In genomic region chr6:40071007-40071406, GRCm38 (mm10) we compare ENCODE assay signal across 10 mouse cellular contexts.
DNase-seq lines count a peak whose midpoint lies in the region; ATAC-seq and TF ChIP-seq lines count a peak whose summit lies in the region.
"Had no signal": no experiment of that assay in that cellular context is flagged by ENCODE, and none has a peak within 500 bp of the region (broad histone marks: within the 10 kb centered on the region; RNA-seq: fewer than 3 reads in every experiment).

No protein-coding gene starts in this region.

- H3K27ac ChIP-seq in kidney, postnatal 0 days, result no peak overlapping the region
- 0 out of 2 replicates have a peak overlapping the region, but pooled peaks have one; percentile 48 for H3K27ac ChIP-seq in embryonic facial prominence, embryonic 12.5 days
- H3K27ac ChIP-seq: macrophage had no signal

- TF ChIP-seq CTCF in kidney, postnatal 0 days (IDR thresholded peaks at IDR 0.05; ENCODE audit: low read depth), result no peak

- no peak overlapping the region for H3K4me2 ChIP-seq in kidney, postnatal 0 days (ENCODE audit: low read length)
- no peak overlapping the region for H3K4me2 ChIP-seq in embryonic facial prominence, embryonic 12.5 days (replicated peaks)

- no peaks in the 10 kb centered on the region for H3K36me3 ChIP-seq in kidney, postnatal 0 days (ENCODE audit: insufficient read depth, low read length)
- no peaks in the 10 kb centered on the region for H3K36me3 ChIP-seq in embryonic facial prominence, embryonic 12.5 days

- no peak overlapping the region for H3K9ac ChIP-seq in kidney, postnatal 0 days (ENCODE audit: low read depth, low read length)
- no peak overlapping the region for H3K9ac ChIP-seq in embryonic facial prominence, embryonic 12.5 days

- H3K27me3 ChIP-seq in kidney, postnatal 0 days (ENCODE audit: insufficient read depth, low read length), result no peaks in the 10 kb centered on the region
- no peaks in the 10 kb centered on the region for H3K27me3 ChIP-seq in embryonic facial prominence, embryonic 12.5 days

- peak; percentile 34 for DNase-seq in kidney, postnatal 0 days (ENCODE audit: low spot score)
- DNase-seq in kidney, adult 9 months, result no peak
- DNase-seq in brain, adult 2 months (ENCODE audit: low read depth, low spot score), result peak; percentile 86
- DNase-seq in layer of hippocampus, adult 9-11 months, result peak; percentile 65
- DNase-seq in liver, result no peak
- DNase-seq in adrenal gland, postnatal 25 days, result no peak
- no peak for DNase-seq in spleen, postnatal 4 days (ENCODE audit: low spot score in 2 of 2)
- DNase-seq: kidney, adult 18-20 months had no signal

- no peaks in the 10 kb centered on the region for H3K9me3 ChIP-seq in kidney, postnatal 0 days (replicated peaks; ENCODE audit: low read length)
- no peaks in the 10 kb centered on the region for H3K9me3 ChIP-seq in embryonic facial prominence, embryonic 12.5 days

- 28% methylated on average over 3 of the region's 3 CpGs for whole genome bisulfite sequencing in kidney, postnatal 0 days
- 46% methylated on average over 3 of the region's 3 CpGs for WGBS in embryonic facial prominence, embryonic 12.5 days

- ATAC-seq in kidney, postnatal 0 days (replicated peaks; ENCODE audit: low FRiP score, low read depth), result no peak
- ATAC-seq in embryonic facial prominence, embryonic 12.5 days (ENCODE audit: insufficient number of reproducible peaks, insufficient read depth, low FRiP score, low TSS enrichment), result peak; percentile 41

- H3K4me3 ChIP-seq in kidney, postnatal 0 days (replicated peaks; ENCODE audit: low read depth, low read length), result no peak overlapping the region
- no peak overlapping the region for H3K4me3 ChIP-seq in embryonic facial prominence, embryonic 12.5 days

- H3K4me1 ChIP-seq in kidney, postnatal 0 days (replicated peaks; ENCODE audit: insufficient read depth, low read length), result no peaks in the 10 kb centered on the region
- no peaks in the 10 kb centered on the region for H3K4me1 ChIP-seq in embryonic facial prominence, embryonic 12.5 days

Comparison
In these comparisons a context has a peak if more than half of its experiments do, and no peak if none do; other contexts are left out.
1. DNase-seq: peak in kidney, postnatal 0 days (single experiment), brain, adult 2 months (single experiment) and layer of hippocampus, adult 9-11 months (single experiment); none in kidney, adult 9 months (single experiment), liver (single experiment), adrenal gland, postnatal 25 days (single experiment) and spleen, postnatal 4 days (0 of 2).